Mouse (Mus musculus) lung, postnatal 36 days (tissue): ENCODE results near the gene Mtif3.
A peak's percentile ranks its signal among the peaks of the same experiment; 100 is the strongest.

Experiments used
- DNase-seq: peaks from one replicate; pipeline ENCODE4 v3.0.0; 2022; ENCODE audit warnings: mixed read lengths

Gene Mtif3

GRCm38 (mm10) chr5:146963118-146963936 is at the start of gene Mtif3:
TSS of gene Mtif3 (minus strand) at chr5:146963800.
- peak; percentile 88 for DNase-seq

- DNase-seq: no peak
Observed at GRCm38 (mm10) chr5:147011333-147011732, 47.7 kb upstream of the Mtif3 start.

GRCm38 (mm10) chr5:147003303-147003702 is 39.7 kb upstream of the Mtif3 start:
- DNase-seq: no peak

GRCm38 (mm10) chr5:147001312-147001711 is 37.7 kb upstream of the Mtif3 start:
- no peak for DNase-seq

GRCm38 (mm10) chr5:146998802-146999201 is 35.2 kb upstream of the Mtif3 start:
- no peak for DNase-seq

GRCm38 (mm10) chr5:146996812-146997211 is 33.2 kb upstream of the Mtif3 start:
- no peak for DNase-seq

- no peak for DNase-seq
Observed at GRCm38 (mm10) chr5:146994973-146995372, 31.4 kb upstream of the Mtif3 start.

- DNase-seq: no peak
Observed at GRCm38 (mm10) chr5:146993509-146993908, 29.9 kb upstream of the Mtif3 start.

GRCm38 (mm10) chr5:146989051-146989450 is 25.5 kb upstream of the Mtif3 start:
- no peak for DNase-seq

GRCm38 (mm10) chr5:146987588-146987987 is 24.0 kb upstream of the Mtif3 start:
- DNase-seq: no peak

GRCm38 (mm10) chr5:146985725-146986433 is 22.3 kb upstream of the Mtif3 start:
- no peak for DNase-seq

GRCm38 (mm10) chr5:146983216-146983615 is 19.6 kb upstream of the Mtif3 start:
- DNase-seq: peak; percentile 76

GRCm38 (mm10) chr5:146981376-146981775 is 17.8 kb upstream of the Mtif3 start:
- DNase-seq: no peak

GRCm38 (mm10) chr5:146974781-146975123 is 11.2 kb upstream of the Mtif3 start:
- DNase-seq: no peak

GRCm38 (mm10) chr5:146973858-146974780 is 10.5 kb upstream of the Mtif3 start:
- peak; percentile 39 for DNase-seq

- DNase-seq: no peak
Observed at GRCm38 (mm10) chr5:146973353-146973752, 9.8 kb upstream of the Mtif3 start.

- peak; percentile 23 for DNase-seq
Observed at GRCm38 (mm10) chr5:146971776-146972561, 8.4 kb upstream of the Mtif3 start.

GRCm38 (mm10) chr5:146968695-146969393 is 5.2 kb upstream of the Mtif3 start:
- no peak for DNase-seq

- DNase-seq: no peak
Observed at GRCm38 (mm10) chr5:146963937-146964278, 308 bp upstream of the Mtif3 start.

GRCm38 (mm10) chr5:146956678-146957077 is 6.9 kb downstream of the Mtif3 start:
- no peak for DNase-seq

- no peak for DNase-seq
Observed at GRCm38 (mm10) chr5:146955651-146956050, 7.9 kb downstream of the Mtif3 start.

GRCm38 (mm10) chr5:146954576-146954975 is 9.0 kb downstream of the Mtif3 start:
- DNase-seq: no peak
